Mouse (Mus musculus): ENCODE results near the gene Fcgr4. TPM values are rescaled to one million over a fixed set of nuclear protein-coding genes. Genes with fewer than 3 reads are reported as not detected.
"Not testable (repeated sequence)": the region's sequence is repeated elsewhere in the genome, so short reads cannot be mapped to it uniquely, and the experiment has no call there.

Fcgr4 gene
- polyA plus RNA-seq, 1 experiment from 2014 or later = 1.2 TPM

DNA sequence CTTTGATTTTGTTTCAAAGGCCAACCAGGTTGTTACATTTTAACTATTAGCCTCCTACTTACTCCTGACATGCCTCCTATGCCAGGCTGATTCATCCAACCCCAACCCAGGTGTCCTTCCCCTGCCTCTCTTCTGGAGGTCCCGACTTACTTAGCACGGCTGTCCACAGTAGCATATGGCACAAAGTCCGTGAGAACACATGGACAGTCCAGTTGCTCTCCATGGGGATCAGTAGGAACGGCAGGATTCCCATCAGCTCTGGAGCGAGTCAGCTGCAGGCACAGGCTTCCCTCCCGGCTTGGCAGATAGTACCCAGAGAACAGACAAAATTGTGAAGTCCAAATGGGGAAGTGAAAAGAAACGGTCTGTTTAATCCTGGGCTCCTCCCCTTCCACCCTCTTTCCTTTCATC is 43.0 kb upstream of the Fcgr4 start:
- Histone ChIP-seq H3K4me2 (replicated peaks; ENCODE audit: low read depth) (no peak overlapping the region), H3K4me1 (replicated peaks; ENCODE audit: control insufficient read depth, insufficient read depth) (no peaks in the 10 kb centered on the region), H3K4me3 (ENCODE audit: low read depth, low read length) (no peak overlapping the region), H3K27me3 (ENCODE audit: control insufficient read depth, insufficient read depth, low read length) (no peaks in the 10 kb centered on the region), H3K9me3 (ENCODE audit: control insufficient read depth, low read length) (no peaks in the 10 kb centered on the region), H3K27ac (replicated peaks) (no peak overlapping the region), H3K9ac (ENCODE audit: low read length) (no peak overlapping the region), H3K36me3 (ENCODE audit: control insufficient read depth, insufficient read depth, low read length) (no peaks in the 10 kb centered on the region)
- TF ChIP-seq CTCF (IDR thresholded peaks at IDR 0.05; ENCODE audit: low read depth) (no peak), EP300 (optimal IDR thresholded peaks at IDR 0.05) (no peak)
- ATAC-seq (ENCODE audit: low FRiP score, low TSS enrichment) (no peak), DNase-seq (ENCODE audit: low spot score) (no peak)
- WGBS = 59% methylated on average over 7 of the region's 7 CpGs

DNA sequence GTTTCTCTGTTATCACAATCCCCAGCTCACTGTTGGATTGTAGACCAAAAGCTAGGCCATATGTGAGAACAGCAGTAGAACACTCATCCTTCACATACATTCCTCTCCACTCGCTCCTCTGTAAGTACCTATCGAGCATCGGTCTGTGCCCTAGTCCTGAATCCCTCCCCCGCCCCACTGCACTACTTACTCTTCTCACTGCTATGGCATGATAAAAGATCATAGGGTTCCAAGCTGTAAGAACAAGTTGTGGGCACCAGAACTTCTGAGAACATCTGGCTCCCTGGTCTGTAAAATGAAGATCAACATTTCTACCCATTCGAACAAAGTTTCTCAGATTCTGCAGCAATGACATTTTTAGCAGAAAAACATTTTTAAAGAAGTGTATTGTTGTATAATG is 42.3 kb upstream of the Fcgr4 start, which contains the start of gene Fcgr2b:
Gene Fcgr2b, minus strand, starts transcription at position 101 of the 400 bp plus-strand sequence.
- 86% methylated on average over 5 of the region's 5 CpGs for WGBS
- no peak within 1 kb of the TSS for H3K27ac ChIP-seq (replicated peaks)
- no peak within 1 kb of the TSS for H3K4me2 ChIP-seq (replicated peaks; ENCODE audit: low read depth)
- no peak within 1 kb of the TSS for H3K9ac ChIP-seq (ENCODE audit: low read length)
- ATAC-seq (ENCODE audit: low FRiP score, low TSS enrichment) (no peak), DNase-seq (ENCODE audit: low spot score) (no peak)
- H3K36me3 ChIP-seq (ENCODE audit: control insufficient read depth, insufficient read depth, low read length) = no peaks in the 10 kb centered on the region
- no peaks in the 10 kb centered on the region for H3K9me3 ChIP-seq (ENCODE audit: control insufficient read depth, low read length)
- no peaks in the 10 kb centered on the region for H3K27me3 ChIP-seq (ENCODE audit: control insufficient read depth, insufficient read depth, low read length)
- H3K4me3 ChIP-seq (ENCODE audit: low read depth, low read length) = no peak within 1 kb of the TSS
- no peak for TF ChIP-seq EP300 (optimal IDR thresholded peaks at IDR 0.05)
- no peak for TF ChIP-seq CTCF (IDR thresholded peaks at IDR 0.05; ENCODE audit: low read depth)
- H3K4me1 ChIP-seq (replicated peaks; ENCODE audit: control insufficient read depth, insufficient read depth) = no peaks in the 10 kb centered on the region

DNA sequence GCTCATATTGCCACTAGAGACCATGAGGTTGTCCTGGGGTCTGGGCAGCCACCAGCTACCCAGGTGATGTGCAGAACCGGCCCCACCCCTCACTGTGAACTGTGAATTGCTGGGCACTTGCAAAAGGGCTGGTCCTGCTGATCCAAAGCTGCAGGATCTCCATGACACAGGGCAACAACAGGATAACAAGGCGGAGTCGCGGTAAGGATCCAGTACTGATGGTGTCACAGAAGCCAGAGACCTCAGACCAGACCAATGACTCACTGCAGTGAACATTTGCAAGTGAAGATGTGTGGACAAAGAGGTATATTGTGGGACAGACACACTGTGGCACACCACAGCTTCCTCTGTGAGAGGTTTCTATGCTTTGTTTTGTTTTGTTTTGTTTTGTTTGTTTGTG is 40.1 kb upstream of the Fcgr4 start:
- ATAC-seq (ENCODE audit: low FRiP score, low TSS enrichment) (no peak), DNase-seq (ENCODE audit: low spot score) (no peak)
- Histone ChIP-seq H3K9ac (ENCODE audit: low read length) (no peak overlapping the region), H3K27me3 (ENCODE audit: control insufficient read depth, insufficient read depth, low read length) (no peaks in the 10 kb centered on the region), H3K36me3 (ENCODE audit: control insufficient read depth, insufficient read depth, low read length) (no peaks in the 10 kb centered on the region), H3K4me2 (replicated peaks; ENCODE audit: low read depth) (no peak overlapping the region), H3K27ac (replicated peaks) (no peak overlapping the region), H3K4me1 (replicated peaks; ENCODE audit: control insufficient read depth, insufficient read depth) (no peaks in the 10 kb centered on the region), H3K9me3 (ENCODE audit: control insufficient read depth, low read length) (no peaks in the 10 kb centered on the region), H3K4me3 (ENCODE audit: low read depth, low read length) (no peak overlapping the region)
- TF ChIP-seq CTCF (IDR thresholded peaks at IDR 0.05; ENCODE audit: low read depth) (no peak), EP300 (optimal IDR thresholded peaks at IDR 0.05) (no peak)
- 75% methylated on average over 4 of the region's 4 CpGs for WGBS

DNA sequence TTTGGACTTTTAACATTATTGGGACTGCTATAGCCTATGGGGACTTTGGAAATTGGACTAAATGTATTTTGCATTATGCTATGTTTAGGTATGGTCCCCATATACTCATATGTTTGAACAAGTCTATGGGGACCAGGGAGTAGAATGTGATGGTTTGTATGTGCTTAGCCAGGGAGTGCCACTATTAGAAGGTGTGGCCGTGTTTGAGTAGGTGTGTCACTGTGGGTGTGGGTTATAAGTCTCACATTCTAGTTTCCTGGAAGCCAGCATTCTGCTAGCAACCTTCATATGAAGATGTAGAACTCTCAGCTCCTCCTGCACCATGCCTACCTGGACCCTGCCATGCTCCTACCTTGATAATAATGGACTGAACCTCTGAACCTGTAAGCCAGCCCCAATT is 37.0 kb upstream of the Fcgr4 start:
- peak; percentile 94 for ATAC-seq (ENCODE audit: low FRiP score, low TSS enrichment)
- not testable (repeated sequence) for H3K27me3 ChIP-seq (ENCODE audit: control insufficient read depth, insufficient read depth, low read length); H3K4me2 ChIP-seq (replicated peaks; ENCODE audit: low read depth); H3K9me3 ChIP-seq (ENCODE audit: control insufficient read depth, low read length); H3K9ac ChIP-seq (ENCODE audit: low read length); H3K27ac ChIP-seq (replicated peaks); H3K4me3 ChIP-seq (ENCODE audit: low read depth, low read length); H3K36me3 ChIP-seq (ENCODE audit: control insufficient read depth, insufficient read depth, low read length); H3K4me1 ChIP-seq (replicated peaks; ENCODE audit: control insufficient read depth, insufficient read depth)
- WGBS = 50% methylated on average over 1 of the region's 1 CpGs
- peak; percentile 52 for DNase-seq (ENCODE audit: low spot score)

DNA sequence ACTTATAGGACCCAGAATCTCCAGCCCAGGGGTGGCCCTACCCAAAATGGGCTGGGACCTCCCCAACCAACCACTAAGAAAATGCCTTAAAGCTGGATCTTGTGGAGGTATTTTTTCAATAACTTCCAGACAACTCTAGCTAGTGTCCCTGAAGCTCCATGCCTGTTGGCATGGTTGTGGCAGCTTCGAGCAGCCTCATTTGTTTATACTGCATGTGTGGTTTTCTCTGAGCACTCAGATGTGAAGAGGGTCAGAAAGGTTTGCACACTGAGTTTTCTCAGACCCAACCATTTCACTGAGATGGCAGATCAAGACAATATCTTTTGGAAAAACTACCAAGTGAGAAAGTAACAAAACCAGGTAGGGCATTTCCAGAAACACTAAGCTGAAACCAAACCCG is 36.4 kb upstream of the Fcgr4 start:
- ATAC-seq (ENCODE audit: low FRiP score, low TSS enrichment) (no peak), DNase-seq (ENCODE audit: low spot score) (no peak)
- no peaks in the 10 kb centered on the region for H3K36me3 ChIP-seq (ENCODE audit: control insufficient read depth, insufficient read depth, low read length)
- no peaks in the 10 kb centered on the region for H3K9me3 ChIP-seq (ENCODE audit: control insufficient read depth, low read length)
- H3K27ac ChIP-seq (replicated peaks) = peak overlapping the region; percentile 49; the same call in 1 of the 2 replicates
- WGBS = 71% methylated on average over 2 of the region's 2 CpGs
- H3K27me3 ChIP-seq (ENCODE audit: control insufficient read depth, insufficient read depth, low read length) = no peaks in the 10 kb centered on the region
- no peak overlapping the region for H3K9ac ChIP-seq (ENCODE audit: low read length)
- no peak for TF ChIP-seq CTCF (IDR thresholded peaks at IDR 0.05; ENCODE audit: low read depth)
- TF ChIP-seq EP300 (optimal IDR thresholded peaks at IDR 0.05) = no peak
- H3K4me3 ChIP-seq (ENCODE audit: low read depth, low read length) = no peak overlapping the region
- no peak overlapping the region for H3K4me2 ChIP-seq (replicated peaks; ENCODE audit: low read depth)
- H3K4me1 ChIP-seq (replicated peaks; ENCODE audit: control insufficient read depth, insufficient read depth) = no peaks in the 10 kb centered on the region

DNA sequence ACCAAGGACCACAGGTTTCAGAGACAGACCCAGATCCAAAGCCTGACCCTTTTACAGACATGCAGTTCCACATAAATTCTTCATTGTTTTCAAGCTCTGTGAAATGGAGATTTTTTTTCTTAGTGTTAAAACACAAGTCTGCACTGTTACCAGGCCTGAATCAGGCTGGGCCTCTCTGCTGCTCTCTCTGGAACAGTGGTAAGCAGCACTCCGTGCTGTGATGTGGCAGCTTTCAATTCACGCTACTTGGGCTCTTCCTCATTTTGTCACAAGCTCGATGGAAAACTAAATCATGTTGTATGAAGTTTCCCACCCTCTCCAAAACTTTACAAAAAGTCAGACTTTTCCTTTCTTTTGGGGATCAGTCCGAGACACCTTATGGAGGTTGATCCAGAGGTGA is 35.7 kb upstream of the Fcgr4 start:
- Histone ChIP-seq H3K9ac (ENCODE audit: low read length) (no peak overlapping the region), H3K27me3 (ENCODE audit: control insufficient read depth, insufficient read depth, low read length) (no peaks in the 10 kb centered on the region), H3K4me1 (replicated peaks; ENCODE audit: control insufficient read depth, insufficient read depth) (no peaks in the 10 kb centered on the region), H3K4me3 (ENCODE audit: low read depth, low read length) (no peak overlapping the region), H3K27ac (replicated peaks) (no peak overlapping the region), H3K9me3 (ENCODE audit: control insufficient read depth, low read length) (no peaks in the 10 kb centered on the region), H3K4me2 (replicated peaks; ENCODE audit: low read depth) (no peak overlapping the region), H3K36me3 (ENCODE audit: control insufficient read depth, insufficient read depth, low read length) (no peaks in the 10 kb centered on the region)
- no peak for DNase-seq (ENCODE audit: low spot score)
- no peak for TF ChIP-seq CTCF (IDR thresholded peaks at IDR 0.05; ENCODE audit: low read depth)
- TF ChIP-seq EP300 (optimal IDR thresholded peaks at IDR 0.05) = no peak
- 80% methylated on average over 4 of the region's 4 CpGs for WGBS
- no peak for ATAC-seq (ENCODE audit: low FRiP score, low TSS enrichment)
